Mouse (Mus musculus) kidney, embryonic 16.5 days (tissue): ENCODE measurements at regions not wholly inside any gene's neighbourhood (a gene's known extent, or its start where the extent isn't known, plus 50 kb on each side); places are given as distances from the start of the nearest gene placed in this dataset.

Experiments used
- ATAC-seq: fragments of 200-750 bp; cut with Nextera tagmentation; 2 replicates; pipeline ENCODE4 v1.8.0; 2017; ENCODE audit warnings: moderate TSS enrichment; ENCODE audit not compliant: low FRiP score, low TSS enrichment
- H3K27ac ChIP-seq: fragments of 300-500 bp; sonication (generic); 2 replicates; pipeline ENCODE4 v1.5.1; 2014; ENCODE audit warnings: low read length
- H3K27me3 ChIP-seq: fragments of 300-500 bp; sonication (generic); 2 replicates; pipeline ENCODE4 v1.6.1; 2014; ENCODE audit warnings: low read length, control low read depth, mixed read lengths; ENCODE audit not compliant: insufficient read depth
- H3K36me3 ChIP-seq: fragments of 300-500 bp; sonication (generic); 2 replicates; pipeline ENCODE4 v1.6.1; 2014; ENCODE audit warnings: low read length, control low read depth, mixed read lengths; ENCODE audit not compliant: insufficient read depth
- H3K4me1 ChIP-seq: fragments of 300-500 bp; sonication (generic); 2 replicates; pipeline ENCODE4 v1.6.1; 2014; ENCODE audit warnings: low read length, control low read depth, mixed read lengths; ENCODE audit not compliant: insufficient read depth
- H3K4me2 ChIP-seq: fragments of 300-500 bp; sonication (generic); replicated peaks from 2 replicates; pipeline ENCODE4 v1.6.1; 2014; ENCODE audit warnings: low read depth, low read length
- H3K4me3 ChIP-seq: fragments of 300-500 bp; sonication (generic); 2 replicates; pipeline ENCODE4 v1.5.1; 2014; ENCODE audit warnings: mild to moderate bottlenecking, low read length
- H3K9ac ChIP-seq: fragments of 300-500 bp; sonication (generic); replicated peaks from 2 replicates; pipeline ENCODE4 v1.6.1; 2014; ENCODE audit warnings: low read length
- H3K9me3 ChIP-seq: fragments of 300-500 bp; sonication (generic); 2 replicates; pipeline ENCODE4 v1.6.1; 2016; ENCODE audit warnings: low read length, control low read depth
- WGBS: fragments of 180-500 bp; shearing (Covaris S2); extraction: QIAGEN DNeasy Blood & Tissue Kit; methylation state at CpG from one replicate; pipeline ENCODE4 v1.1.7; 2014; 5-methylcytosine and 5-hydroxymethylcytosine counted together

DNA sequence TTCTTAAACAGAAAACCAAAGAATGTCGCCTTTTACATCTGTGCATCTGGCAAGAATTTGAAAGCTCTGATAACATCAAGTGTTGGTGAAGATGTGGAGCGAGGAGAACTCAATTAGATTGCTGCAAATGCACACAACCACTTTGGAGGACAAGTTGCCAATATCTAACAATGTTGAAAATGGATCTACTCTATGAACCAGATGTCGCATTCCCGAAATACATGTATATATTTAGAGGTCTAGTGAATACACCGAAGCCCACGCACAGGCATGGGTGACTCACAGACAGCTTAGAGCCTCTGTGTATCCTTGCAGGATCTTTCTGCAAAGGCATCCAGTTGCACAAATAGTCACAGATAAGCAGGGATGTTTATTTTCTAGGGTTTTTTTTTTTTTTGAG, 108.4 kb downstream of the Ddx1 start:
- ATAC-seq, result no peak
- peaks cover 15% of the 10 kb centered on the region for H3K4me1 ChIP-seq

DNA sequence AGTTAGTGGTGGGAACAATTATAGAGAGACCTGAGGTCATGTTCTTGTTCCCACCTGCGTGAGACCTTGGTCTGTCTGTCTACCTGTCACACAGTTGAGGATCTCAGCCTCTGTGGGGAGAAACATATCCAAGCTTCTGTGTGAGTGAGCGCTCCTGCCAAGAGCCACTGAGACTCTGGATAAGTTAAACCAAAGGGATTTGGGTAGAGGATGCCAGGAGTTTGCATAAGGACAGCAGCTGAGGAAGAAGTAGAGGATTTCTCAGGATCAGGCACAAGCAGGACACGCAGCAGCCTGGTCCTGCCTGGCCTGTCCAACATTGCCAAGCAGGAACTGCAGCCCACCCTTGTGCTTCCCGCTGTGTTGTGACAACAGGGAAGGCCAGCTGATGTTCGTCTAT, 109.8 kb downstream of the Ddx1 start:
- Histone ChIP-seq H3K4me1 (peaks cover 5% of the 10 kb centered on the region; the same call in 1 of the 2 replicates), H3K4me3 (no peak overlapping the region), H3K27ac (no peak overlapping the region), H3K9ac (no peak overlapping the region), H3K4me2 (no peak overlapping the region), H3K36me3 (no peaks in the 10 kb centered on the region), H3K27me3 (no peaks in the 10 kb centered on the region), H3K9me3 (no peaks in the 10 kb centered on the region)
- WGBS, result 68% methylated on average over 5 of the region's 5 CpGs
- no peak for ATAC-seq

More for the DNA sequence above, 108.4 kb downstream of the Ddx1 start:
- no peak overlapping the region for H3K4me2 ChIP-seq
- no peaks in the 10 kb centered on the region for H3K9me3 ChIP-seq
- no peaks in the 10 kb centered on the region for H3K36me3 ChIP-seq
- 88% methylated on average over 6 of the region's 6 CpGs for WGBS
- H3K27ac ChIP-seq, result no peak overlapping the region
- H3K4me3 ChIP-seq, result no peak overlapping the region
- H3K9ac ChIP-seq, result no peak overlapping the region
- no peaks in the 10 kb centered on the region for H3K27me3 ChIP-seq

DNA sequence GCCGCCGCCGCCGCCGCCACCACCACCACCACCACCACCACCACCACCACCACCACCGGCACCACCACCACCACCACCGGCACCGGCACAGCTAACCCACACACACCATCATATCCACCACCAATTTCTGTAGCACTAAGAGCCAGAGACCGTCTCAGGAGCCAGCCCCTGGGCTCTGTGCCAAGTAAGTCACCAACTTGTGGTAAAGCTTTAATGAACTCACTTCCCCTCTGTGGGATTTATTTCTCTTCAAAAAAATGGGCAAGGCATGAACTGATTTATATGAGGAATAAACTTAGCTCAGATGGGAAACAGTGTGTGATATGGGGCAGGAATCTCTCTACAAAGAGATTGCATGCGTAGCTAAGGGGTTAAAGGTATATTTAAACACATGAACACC, 114.8 kb downstream of the Ddx1 start:
- Histone ChIP-seq H3K27me3 (no peaks in the 10 kb centered on the region), H3K4me2 (no peak overlapping the region), H3K36me3 (no peaks in the 10 kb centered on the region), H3K9ac (no peak overlapping the region), H3K4me3 (no peak overlapping the region), H3K27ac (no peak overlapping the region), H3K4me1 (peaks cover 10% of the 10 kb centered on the region; the same call in 1 of the 2 replicates), H3K9me3 (no peaks in the 10 kb centered on the region)
- WGBS, result 73% methylated on average over 4 of the region's 10 CpGs
- no peak for ATAC-seq

DNA sequence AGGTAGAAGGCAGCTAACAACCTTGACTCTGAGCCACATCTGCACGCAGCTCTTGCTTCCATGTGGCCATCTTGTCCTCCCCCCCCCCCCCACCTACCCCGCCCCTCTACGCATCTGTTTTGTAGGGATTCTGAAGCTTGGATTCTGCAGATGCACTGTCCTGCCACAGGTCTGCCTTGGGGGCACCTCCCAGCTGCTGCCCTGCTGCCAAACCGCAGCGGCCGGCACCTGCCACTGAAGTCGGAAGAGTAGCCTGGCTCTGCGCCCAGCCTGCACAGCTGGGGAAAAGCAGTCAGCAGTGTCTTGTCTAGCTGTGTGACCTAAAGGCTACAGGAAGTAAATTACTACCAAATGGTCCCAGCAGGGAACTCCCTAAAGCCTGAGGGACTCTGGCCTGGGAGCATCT, 119.3 kb downstream of the Ddx1 start:
- no peak overlapping the region for H3K4me3 ChIP-seq
- H3K36me3 ChIP-seq, result no peaks in the 10 kb centered on the region
- WGBS, result 39% methylated on average over 8 of the region's 8 CpGs

DNA sequence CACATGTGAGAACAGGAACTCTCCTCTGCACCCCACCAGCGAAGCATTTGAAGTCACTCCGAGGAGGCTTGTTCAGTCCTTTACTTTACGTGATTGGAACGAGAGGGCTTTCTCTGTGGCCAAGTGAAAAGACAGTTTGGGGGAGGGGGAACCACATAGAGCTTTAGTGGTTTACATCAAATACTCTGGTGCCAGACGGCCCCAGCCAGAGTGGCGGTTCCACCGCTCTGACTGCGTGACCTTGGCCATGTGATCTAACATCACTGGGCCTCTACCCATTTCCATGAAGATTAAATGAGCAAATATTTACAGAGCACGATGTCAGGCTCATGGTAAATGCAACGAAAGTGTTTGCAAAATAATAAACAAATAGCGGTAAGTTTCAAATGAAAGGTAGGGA, 121.6 kb downstream of the Ddx1 start:
- Histone ChIP-seq H3K9me3 (no peaks in the 10 kb centered on the region), H3K4me2 (no peak overlapping the region), H3K27me3 (no peaks in the 10 kb centered on the region), H3K36me3 (no peaks in the 10 kb centered on the region), H3K27ac (no peak overlapping the region), H3K4me3 (no peak overlapping the region), H3K4me1 (peaks cover 7% of the 10 kb centered on the region), H3K9ac (no peak overlapping the region)
- 81% methylated on average over 11 of the region's 11 CpGs for WGBS
- ATAC-seq, result no peak

More for the DNA sequence above, 119.3 kb downstream of the Ddx1 start:
- no peaks in the 10 kb centered on the region for H3K27me3 ChIP-seq
- peak; percentile 60; the same call in 1 of the 2 replicates for ATAC-seq
- H3K9ac ChIP-seq, result no peak overlapping the region
- no peak overlapping the region for H3K27ac ChIP-seq
- H3K9me3 ChIP-seq, result no peaks in the 10 kb centered on the region
- H3K4me2 ChIP-seq, result no peak overlapping the region
- peaks cover 4% of the 10 kb centered on the region; the same call in 1 of the 2 replicates for H3K4me1 ChIP-seq

DNA sequence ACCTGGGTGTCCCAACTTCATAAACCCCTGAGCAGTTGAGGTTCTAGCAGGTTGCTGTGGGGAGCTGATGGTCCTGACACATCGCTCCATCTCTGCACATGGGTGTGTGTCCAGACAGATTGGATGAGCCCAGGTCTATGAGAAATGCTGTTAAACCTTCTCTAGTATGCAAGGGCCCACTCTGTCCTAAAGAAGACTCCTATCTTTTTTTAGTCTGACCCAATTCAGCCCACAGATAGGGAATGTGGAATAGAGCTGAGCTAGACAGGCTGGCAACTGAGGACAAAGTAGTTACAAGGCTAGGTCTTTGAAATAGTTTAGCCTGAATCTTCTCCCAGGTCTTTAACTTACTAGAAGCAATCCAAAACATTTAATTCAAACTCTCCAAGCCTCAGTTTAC, 124.0 kb downstream of the Ddx1 start:
- peaks cover 23% of the 10 kb centered on the region for H3K4me1 ChIP-seq
- no peak overlapping the region for H3K4me2 ChIP-seq
- H3K27ac ChIP-seq, result no peak overlapping the region
- no peak overlapping the region for H3K9ac ChIP-seq
- H3K9me3 ChIP-seq, result no peaks in the 10 kb centered on the region
- no peak overlapping the region for H3K4me3 ChIP-seq
- 100% methylated on average over 1 of the region's 1 CpGs for WGBS
- H3K36me3 ChIP-seq, result no peaks in the 10 kb centered on the region
- ATAC-seq, result no peak
- no peaks in the 10 kb centered on the region for H3K27me3 ChIP-seq

DNA sequence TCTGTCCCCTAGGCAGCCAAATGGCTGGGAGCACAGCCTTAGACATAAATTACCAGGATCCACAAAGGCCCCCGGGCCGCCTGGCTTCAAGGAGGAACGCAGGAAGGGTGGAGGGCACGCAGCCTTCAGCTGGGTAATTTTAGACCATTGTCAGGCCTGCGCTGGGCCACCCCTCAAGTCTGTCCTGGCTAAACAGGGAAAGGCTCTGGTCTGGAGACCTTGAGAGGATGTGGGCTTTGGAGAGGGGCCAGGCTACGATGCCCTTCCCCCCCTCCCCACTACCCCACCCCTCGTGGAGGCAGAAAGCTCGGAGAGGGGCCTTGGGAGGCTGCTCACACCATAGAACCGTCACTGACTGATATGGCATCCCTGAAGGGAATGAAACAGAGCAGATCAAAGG, 126.7 kb downstream of the Ddx1 start:
- Histone ChIP-seq H3K36me3 (no peaks in the 10 kb centered on the region), H3K9ac (0 out of 2 replicates have a peak overlapping the region, but pooled peaks have one; percentile 14), H3K4me2 (no peak overlapping the region), H3K27me3 (no peaks in the 10 kb centered on the region), H3K4me1 (peaks cover 20% of the 10 kb centered on the region), H3K27ac (0 out of 2 replicates have a peak overlapping the region, but pooled peaks have one; percentile 13), H3K9me3 (no peaks in the 10 kb centered on the region), H3K4me3 (no peak overlapping the region)
- peak; percentile 76 for ATAC-seq
- 5% methylated on average over 9 of the region's 9 CpGs for WGBS

DNA sequence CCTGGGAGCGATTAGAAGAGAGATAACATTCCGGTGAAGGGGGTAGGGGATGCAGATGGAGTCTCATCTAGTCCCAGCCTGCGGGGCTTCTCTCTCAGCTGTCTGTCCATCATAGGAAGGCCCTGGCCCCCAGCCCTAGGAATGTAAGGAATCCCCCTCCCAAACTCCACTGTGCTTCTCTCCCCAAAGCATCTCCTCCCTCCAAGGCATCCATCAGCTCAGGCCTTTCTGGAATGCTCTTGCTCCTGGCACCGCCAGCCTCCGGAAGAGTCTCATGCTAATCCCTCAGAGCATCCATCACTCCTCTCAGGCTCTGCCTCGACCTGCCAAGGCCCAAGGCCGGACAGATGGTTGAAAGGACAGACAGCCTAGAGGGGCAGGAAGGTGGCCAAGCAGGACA, 128.4 kb downstream of the Ddx1 start:
- no peak overlapping the region for H3K27ac ChIP-seq
- 58% methylated on average over 7 of the region's 7 CpGs for WGBS
- H3K4me1 ChIP-seq, result peaks cover 20% of the 10 kb centered on the region
- no peak overlapping the region for H3K4me2 ChIP-seq
- H3K9me3 ChIP-seq, result no peaks in the 10 kb centered on the region
- H3K9ac ChIP-seq, result no peak overlapping the region
- H3K4me3 ChIP-seq, result no peak overlapping the region
- no peak for ATAC-seq
- no peaks in the 10 kb centered on the region for H3K27me3 ChIP-seq
- H3K36me3 ChIP-seq, result no peaks in the 10 kb centered on the region

DNA sequence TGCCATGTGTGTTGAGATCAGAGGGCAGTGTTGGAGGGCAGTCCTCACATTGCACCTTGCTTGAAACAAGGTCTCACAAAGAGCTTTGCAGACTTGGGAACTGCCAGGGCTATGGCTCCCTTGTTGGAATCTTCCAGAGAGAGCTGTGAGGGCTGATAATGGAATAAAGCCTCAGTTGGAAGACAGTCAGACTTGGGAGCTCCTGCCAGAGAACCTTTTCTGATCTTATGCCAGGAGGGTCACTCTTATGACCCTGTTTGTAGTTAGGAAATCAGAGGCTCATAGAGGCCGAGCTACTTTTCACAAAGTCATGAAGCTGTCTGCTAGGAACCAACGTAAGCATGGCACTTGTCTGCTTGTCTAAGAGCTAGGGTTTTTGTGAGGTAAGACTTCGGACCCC, 129.4 kb downstream of the Ddx1 start:
- Histone ChIP-seq H3K4me3 (no peak overlapping the region), H3K9ac (no peak overlapping the region), H3K27ac (no peak overlapping the region), H3K4me2 (no peak overlapping the region), H3K27me3 (no peaks in the 10 kb centered on the region), H3K9me3 (no peaks in the 10 kb centered on the region), H3K36me3 (no peaks in the 10 kb centered on the region), H3K4me1 (peaks cover 22% of the 10 kb centered on the region)
- no peak for ATAC-seq
- 64% methylated on average over 3 of the region's 3 CpGs for WGBS

DNA sequence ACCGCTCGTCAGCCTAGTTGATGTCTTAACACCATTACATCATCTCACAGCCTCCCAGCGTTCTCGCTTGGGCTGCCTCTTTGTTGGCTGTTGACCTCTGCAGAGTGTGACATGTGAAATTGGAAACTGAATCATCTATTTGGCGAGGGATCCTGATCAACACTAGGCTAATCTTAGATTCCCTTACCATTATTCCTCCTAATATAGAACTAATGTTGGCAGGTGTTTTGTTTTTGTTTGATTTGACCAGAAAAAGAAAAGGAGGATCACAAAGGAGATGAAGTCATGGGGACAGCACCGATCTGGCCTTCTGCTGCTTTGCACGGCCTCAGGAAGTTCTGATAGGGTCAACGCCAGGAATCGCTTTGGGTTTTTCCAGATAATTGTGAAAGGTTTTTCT, 131.0 kb downstream of the Ddx1 start:
- H3K36me3 ChIP-seq, result no peaks in the 10 kb centered on the region
- no peaks in the 10 kb centered on the region for H3K27me3 ChIP-seq
- 54% methylated on average over 9 of the region's 9 CpGs for WGBS
- H3K27ac ChIP-seq, result no peak overlapping the region
- H3K9me3 ChIP-seq, result no peaks in the 10 kb centered on the region
- no peak overlapping the region for H3K4me3 ChIP-seq
- H3K4me1 ChIP-seq, result peaks cover 24% of the 10 kb centered on the region
- ATAC-seq, result no peak
- H3K9ac ChIP-seq, result no peak overlapping the region
- H3K4me2 ChIP-seq, result no peak overlapping the region
